8 mouse cellular contexts compared by ENCODE assay signal in the genomic region with DNA sequence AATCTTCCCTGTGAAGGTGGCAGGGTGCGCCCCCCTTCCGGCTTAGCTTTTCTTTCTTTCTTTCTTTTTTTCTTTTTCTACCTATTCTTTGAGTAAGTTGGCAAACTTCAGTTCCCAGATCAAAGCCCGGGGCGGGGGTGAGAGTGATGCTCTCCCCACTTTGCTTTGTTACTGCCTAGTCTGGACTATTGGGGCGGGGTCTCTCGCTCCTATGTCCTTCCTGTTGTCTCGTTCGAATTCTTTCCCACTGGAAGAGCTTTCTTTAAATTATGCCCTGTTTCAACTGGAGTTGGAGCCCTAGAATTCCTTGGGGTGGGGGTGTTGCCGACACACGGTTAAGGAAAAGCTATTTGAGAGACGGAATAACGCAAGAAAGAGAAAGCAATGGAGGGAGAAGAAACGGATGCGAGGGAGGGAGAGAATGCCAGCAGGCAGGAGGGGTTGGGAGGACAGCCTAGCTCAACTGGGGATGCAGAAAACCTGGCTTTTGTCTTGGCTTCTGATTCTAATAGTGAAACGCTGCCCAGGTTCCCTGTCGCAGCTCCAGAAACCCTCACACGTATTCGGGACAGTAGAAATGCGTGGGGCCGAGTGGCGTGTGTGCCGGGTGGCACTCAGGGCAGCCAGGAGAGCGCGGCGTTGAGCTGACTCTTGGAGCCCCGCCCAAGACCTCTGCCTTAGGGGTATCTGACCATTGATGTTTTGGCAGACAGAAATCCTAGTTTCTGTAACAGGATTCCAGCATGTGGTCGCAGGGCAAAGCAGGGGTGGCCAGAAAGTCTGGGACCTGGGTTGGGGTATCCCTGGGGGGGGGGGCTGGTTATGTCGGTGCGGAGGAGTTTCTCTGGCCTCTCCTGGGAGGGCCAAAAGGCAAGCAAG. TPM values are rescaled to one million over a fixed set of nuclear protein-coding genes. Genes with fewer than 3 reads are reported as not detected.
A peak's percentile ranks its signal among the peaks of the same experiment; 100 is the strongest.
DNase-seq lines count a peak whose midpoint lies in the region; ATAC-seq and TF ChIP-seq lines count a peak whose summit lies in the region.

No protein-coding gene starts in this region.

- no peak overlapping the region for H3K9ac ChIP-seq in limb, embryonic 14.5 days (ENCODE audit: low read depth, low read length, severe bottlenecking)
- no peak overlapping the region for H3K9ac ChIP-seq in stomach, embryonic 16.5 days (ENCODE audit: low read length)

- 0 out of 2 replicates have a peak, but pooled peaks have one; percentile 4 for ATAC-seq in frontal cortex, adult (ENCODE audit: low TSS enrichment)
- ATAC-seq in limb, embryonic 14.5 days (ENCODE audit: low FRiP score, low read depth): no peak
- no peak for ATAC-seq in stomach, embryonic 16.5 days (ENCODE audit: insufficient read depth, low FRiP score)

- H3K4me3 ChIP-seq in limb, embryonic 14.5 days (replicated peaks; ENCODE audit: low read length): peak overlapping the region; percentile 38
- peak overlapping the region; percentile 1; the same call in 1 of the 2 replicates for H3K4me3 ChIP-seq in stomach, embryonic 16.5 days (replicated peaks; ENCODE audit: low read length)

- no peak for TF ChIP-seq POLR2A in limb, embryonic 14.5 days (IDR thresholded peaks at IDR 0.05; ENCODE audit: borderline replicate concordance, extremely low read depth, insufficient read depth, insufficient read length)

- peaks cover 66% of the 10 kb centered on the region for H3K27me3 ChIP-seq in limb, embryonic 14.5 days (ENCODE audit: control insufficient read depth, insufficient read depth, low read length)
- H3K27me3 ChIP-seq in stomach, embryonic 16.5 days (ENCODE audit: control insufficient read depth, insufficient read depth, low read length): peaks cover 67% of the 10 kb centered on the region

- no peak for DNase-seq in frontal cortex, postnatal 10 days (ENCODE audit: low spot score in 2 of 2)
- peak; percentile 34 for DNase-seq in testis, postnatal 10 days (ENCODE audit: low spot score)
- DNase-seq in testis, postnatal 14 days (ENCODE audit: low spot score): no peak
- no peak for DNase-seq in limb, embryonic 14.5 days (ENCODE audit: low spot score)
- no peak for DNase-seq in thymus, postnatal 14 days
- no peak for DNase-seq in spleen, postnatal 10 days (ENCODE audit: low spot score in 2 of 2)

- peaks cover 16% of the 10 kb centered on the region; the same call in 1 of the 2 replicates for H3K4me1 ChIP-seq in limb, embryonic 14.5 days (ENCODE audit: control insufficient read depth, insufficient read depth, low read length)
- H3K4me1 ChIP-seq in stomach, embryonic 16.5 days (ENCODE audit: control insufficient read depth, insufficient read depth, low read length): peaks cover 15% of the 10 kb centered on the region

- H3K9me3 ChIP-seq in limb, embryonic 14.5 days (ENCODE audit: control insufficient read depth, low read length): no peaks in the 10 kb centered on the region
- no peaks in the 10 kb centered on the region for H3K9me3 ChIP-seq in stomach, embryonic 16.5 days (replicated peaks; ENCODE audit: control insufficient read depth, low read length)

- no peaks in the 10 kb centered on the region for H3K36me3 ChIP-seq in limb, embryonic 14.5 days (ENCODE audit: control insufficient read depth, insufficient read depth, low read length)
- H3K36me3 ChIP-seq in stomach, embryonic 16.5 days (ENCODE audit: control insufficient read depth, insufficient read depth, low read length): no peaks in the 10 kb centered on the region

- H3K27ac ChIP-seq in limb, embryonic 14.5 days (replicated peaks; ENCODE audit: low read depth, low read length): no peak overlapping the region
- no peak overlapping the region for H3K27ac ChIP-seq in stomach, embryonic 16.5 days (ENCODE audit: low read length)

- H3K4me2 ChIP-seq in limb, embryonic 14.5 days (replicated peaks; ENCODE audit: low read depth, low read length, severe bottlenecking): peak overlapping the region; percentile 51
- H3K4me2 ChIP-seq in stomach, embryonic 16.5 days (ENCODE audit: low read depth, low read length): 0 out of 2 replicates have a peak overlapping the region, but pooled peaks have one; percentile 4

- under 1% methylated on average over 29 of the region's 29 CpGs for WGBS in limb, embryonic 14.5 days
- WGBS in stomach, embryonic 16.5 days: under 1% methylated on average over 29 of the region's 29 CpGs

RNA-seq across cellular contexts. Expression of a gene that starts 1.8 kb away (rescaled TPM):
- polyA plus RNA-seq in limb, embryonic 14.5 days (2012; rRNA removed): 0.50 and 1.1 TPM in 2 replicates
- polyA plus RNA-seq in limb, embryonic 14.5 days (2014; fragmentation: Nextera tagmentation; extraction: Ambion mirVana): 1.2 and 1.5 TPM in 2 replicates
- 0.45 and 0.52 TPM in 2 replicates for polyA plus RNA-seq in stomach, embryonic 16.5 days (2015; fragmentation: Nextera tagmentation; extraction: Ambion mirVana)
